Mouse (Mus musculus) embryo, embryonic 10.5 days (tissue): Measurements from ENCODE around the gene Mb.
A peak's percentile ranks its signal among the peaks of the same experiment; 100 is the strongest.

Experiments used
- DNase-seq: peaks from one replicate; pipeline ENCODE4 v3.0.0-alpha.2; 2015; ENCODE audit warnings: low spot score

Gene Mb

DNA sequence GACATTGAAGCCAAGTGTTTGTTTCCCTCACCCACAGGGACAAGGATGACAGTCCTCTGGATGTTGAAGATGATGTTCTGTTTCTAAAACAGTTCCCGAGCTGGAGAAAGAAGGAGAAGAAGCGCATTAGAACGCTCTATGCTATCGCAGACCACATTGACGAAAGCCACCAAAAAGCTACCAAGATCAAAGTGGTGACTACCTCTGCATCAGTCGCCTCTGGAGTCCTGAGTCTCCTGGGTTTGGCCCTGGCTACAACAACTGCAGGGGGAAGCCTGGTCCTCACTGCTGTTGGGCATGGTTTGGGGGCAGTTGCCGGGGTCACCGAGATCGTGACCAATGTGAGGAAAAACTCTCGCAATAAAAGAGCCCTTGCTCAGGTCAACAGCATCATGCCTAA is at the start of gene Mb:
TSS of gene Mb (minus strand) at position 101 of the 400 bp plus-strand sequence.
- DNase-seq, result no peak

DNA sequence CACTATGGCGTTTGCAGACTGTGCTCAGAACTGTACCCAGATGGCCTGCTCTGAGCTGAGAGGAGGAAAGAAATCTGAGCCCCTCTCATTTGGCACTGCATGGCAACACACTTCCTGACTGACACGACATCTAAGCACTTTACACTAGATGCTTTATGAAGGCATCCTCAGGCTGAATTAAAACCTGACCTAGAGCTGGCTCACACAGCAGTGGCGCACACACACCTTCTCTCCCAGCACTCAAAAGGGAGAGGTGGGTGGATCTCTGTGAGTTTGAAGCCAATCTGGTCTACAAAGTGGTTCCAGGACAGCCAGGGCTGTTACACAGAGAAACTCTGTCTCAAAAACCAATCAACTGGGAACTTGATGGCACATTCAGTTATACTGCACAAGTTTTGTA is 49.3 kb upstream of the Mb start:
- DNase-seq, result no peak

DNA sequence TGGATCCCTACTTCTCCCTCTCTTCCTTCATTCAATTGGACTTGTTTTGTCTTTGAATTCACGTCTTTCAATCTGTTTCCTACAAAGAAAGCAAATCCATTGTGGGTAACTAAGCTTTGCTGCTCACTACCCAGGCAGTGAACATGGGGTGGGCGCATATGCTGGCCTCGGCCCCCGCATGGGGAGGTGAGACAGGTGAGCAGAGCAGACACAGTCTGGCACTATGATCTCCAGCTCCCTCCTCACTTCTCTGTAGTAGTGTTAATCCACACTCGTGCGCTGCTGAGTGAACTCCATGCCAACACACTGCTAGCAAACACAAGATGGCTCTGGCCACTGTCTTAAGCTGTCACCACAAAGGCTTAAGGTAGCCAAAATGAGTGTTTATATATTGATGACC is 46.9 kb upstream of the Mb start:
- no peak for DNase-seq

GRCm38 (mm10) chr15:77095216-77095615 is 44.7 kb upstream of the Mb start:
- DNase-seq, result no peak

DNA sequence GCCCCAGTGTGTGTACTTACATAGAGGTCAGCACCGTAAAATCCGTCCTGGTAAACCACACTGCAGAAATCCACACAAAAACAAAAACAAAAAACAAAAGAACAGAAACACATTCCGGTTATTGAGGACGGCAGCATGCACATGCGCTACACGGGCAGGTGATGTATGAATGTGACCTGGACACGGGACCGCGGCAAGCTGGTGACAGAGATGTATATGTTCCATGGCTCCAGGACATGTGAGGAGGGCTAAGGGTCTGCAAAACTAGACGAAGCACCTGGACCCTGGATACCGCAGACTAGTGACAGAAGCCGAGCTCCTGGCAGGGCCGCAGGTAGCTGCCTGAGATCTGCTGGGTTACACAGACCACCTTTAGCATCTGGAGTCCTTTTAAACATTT is 44.0 kb upstream of the Mb start:
- no peak for DNase-seq

DNA sequence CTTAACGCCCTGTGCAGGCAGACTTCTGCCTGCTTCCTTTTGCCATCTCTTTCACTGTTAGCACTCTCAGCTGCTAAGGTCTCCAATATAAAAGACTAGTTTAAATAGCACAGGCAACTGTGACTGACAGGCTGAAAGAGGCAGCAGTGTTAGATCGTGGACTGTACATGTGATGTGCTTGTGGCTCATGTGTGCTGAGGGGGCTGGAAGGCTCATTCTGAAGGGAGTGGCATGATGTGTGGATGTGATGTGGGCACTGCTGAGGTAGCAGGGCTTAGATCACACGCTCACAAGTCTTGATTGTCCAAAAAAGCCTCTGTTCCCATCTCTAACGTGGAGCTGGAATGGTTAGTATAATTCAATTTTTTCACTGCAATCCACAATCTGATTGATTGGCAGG is 40.9 kb upstream of the Mb start:
- no peak for DNase-seq

GRCm38 (mm10) chr15:77090531-77090930 is 40.1 kb upstream of the Mb start:
- no peak for DNase-seq

GRCm38 (mm10) chr15:77089249-77089648 is 38.8 kb upstream of the Mb start:
- DNase-seq, result no peak

- DNase-seq, result no peak
Measured at GRCm38 (mm10) chr15:77086488-77086887, 36.0 kb upstream of the Mb start.

DNA sequence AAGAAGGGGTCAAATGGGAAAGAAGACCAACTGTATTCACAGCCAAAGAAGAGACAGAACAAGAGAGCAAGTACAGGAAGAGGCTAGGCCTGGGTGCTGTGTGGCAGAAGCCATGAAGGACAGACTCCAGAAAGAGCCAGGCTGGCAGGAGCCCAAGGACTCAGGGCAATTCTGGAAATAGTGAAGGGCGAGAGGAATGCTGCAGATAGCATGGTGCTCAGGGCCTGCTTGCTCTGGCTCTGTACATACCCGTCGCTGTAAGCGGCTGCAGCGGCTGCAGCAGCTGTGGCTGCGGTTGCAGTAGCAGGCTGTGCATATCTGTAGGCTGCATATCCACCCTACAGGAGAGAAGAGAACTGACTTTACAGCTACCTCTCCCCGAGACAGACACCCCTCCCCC is 35.3 kb upstream of the Mb start:
- no peak for DNase-seq

- no peak for DNase-seq
Measured at GRCm38 (mm10) chr15:77081454-77081853, 31.0 kb upstream of the Mb start.

DNA sequence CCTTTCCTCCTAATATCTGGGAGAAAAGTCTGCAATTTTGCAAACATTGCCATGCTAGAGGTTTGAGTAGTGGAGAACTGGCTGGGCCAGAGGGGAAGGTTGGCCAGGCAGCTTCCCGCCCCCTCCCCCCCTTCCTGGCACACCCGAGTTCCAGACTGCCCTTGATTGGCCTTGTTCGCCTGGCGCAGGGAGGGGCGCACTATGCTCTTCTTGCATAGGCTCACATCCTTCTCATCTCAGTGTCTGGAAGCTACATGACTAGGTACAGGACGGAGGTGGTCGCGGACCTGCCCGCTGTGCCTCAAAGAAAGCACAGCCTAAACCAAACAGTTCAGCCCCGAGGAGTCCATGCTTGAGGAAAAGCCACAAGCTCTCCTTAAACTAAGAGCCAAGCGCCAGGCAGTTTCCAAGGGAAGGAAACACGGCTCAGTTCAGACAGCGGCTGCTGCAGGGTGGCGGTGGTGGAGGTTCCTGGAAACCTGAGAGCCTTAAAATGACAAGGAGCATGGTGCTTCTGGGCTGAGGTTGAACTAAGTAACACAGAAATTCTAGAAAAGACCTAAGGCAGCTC is 30.3 kb upstream of the Mb start:
- DNase-seq, result no peak

- DNase-seq, result no peak
Measured at GRCm38 (mm10) chr15:77079890-77080361, 29.5 kb upstream of the Mb start.

- DNase-seq, result no peak
Measured at GRCm38 (mm10) chr15:77079256-77079822, 28.9 kb upstream of the Mb start.

DNA sequence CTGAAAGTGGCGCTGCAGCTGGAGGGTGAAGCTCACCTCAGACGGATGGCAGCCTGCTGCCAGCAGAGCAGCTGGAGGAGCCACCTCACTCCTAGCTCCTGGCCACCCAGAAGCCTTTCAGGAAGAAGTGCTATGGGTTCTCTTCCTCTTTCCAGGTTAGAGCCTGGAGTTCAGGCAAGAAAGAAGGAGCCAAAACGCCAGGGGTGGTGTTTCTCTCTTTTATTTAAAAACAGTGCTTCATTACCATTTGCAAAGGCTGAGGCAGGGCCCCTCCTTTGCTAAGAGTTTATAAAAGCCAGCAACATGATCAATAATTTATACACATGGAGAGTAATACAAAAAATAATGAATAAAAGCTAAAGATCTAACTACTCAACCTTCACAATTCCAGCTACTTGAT is 28.3 kb upstream of the Mb start:
- DNase-seq, result no peak

DNA sequence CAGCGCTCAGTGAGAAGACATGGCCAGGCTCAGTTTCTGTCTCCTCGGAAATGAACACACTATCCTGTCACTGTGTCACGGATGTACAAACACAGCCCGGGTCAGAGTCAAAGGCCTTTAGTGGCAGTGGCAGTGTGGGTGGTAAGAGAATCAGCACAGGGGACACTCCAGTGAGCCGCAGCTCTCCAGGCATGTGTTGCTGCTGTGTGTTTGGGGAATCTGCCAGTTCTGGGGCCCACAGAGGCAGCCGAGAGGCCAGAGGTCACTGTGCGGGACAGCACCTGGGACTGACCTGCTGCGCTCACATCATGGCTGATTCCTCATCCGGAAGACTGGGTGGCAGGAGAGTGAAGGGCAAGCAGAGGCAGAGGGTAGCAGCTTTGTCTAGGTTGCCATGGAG is 27.4 kb upstream of the Mb start:
- DNase-seq, result no peak

- no peak for DNase-seq
Measured at GRCm38 (mm10) chr15:77076523-77076922, 26.1 kb upstream of the Mb start.

- no peak for DNase-seq
Measured at GRCm38 (mm10) chr15:77072556-77073163, 22.2 kb upstream of the Mb start.

- DNase-seq, result peak; percentile 63
Measured at GRCm38 (mm10) chr15:77071501-77071900, 21.0 kb upstream of the Mb start.

- DNase-seq, result no peak
Measured at GRCm38 (mm10) chr15:77070745-77071268, 20.3 kb upstream of the Mb start.

DNA sequence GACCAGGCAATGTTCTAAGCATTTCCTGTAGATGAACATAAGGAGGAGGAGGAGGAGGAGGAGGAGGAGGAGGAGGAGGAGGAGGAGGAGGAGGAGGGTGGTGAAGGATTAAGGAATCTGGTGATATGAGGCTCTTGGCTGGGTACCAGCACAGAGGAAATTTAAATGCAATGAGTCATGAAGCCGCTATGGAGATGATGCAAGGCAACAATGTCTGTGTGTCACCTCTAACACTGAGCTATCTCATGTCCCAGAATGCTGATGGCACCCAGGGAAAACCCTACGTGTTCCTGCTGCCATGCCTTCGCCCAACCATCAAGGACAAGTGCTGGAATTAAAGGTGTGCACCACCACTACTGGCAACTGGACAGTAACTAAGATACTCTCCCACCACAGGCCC is 18.5 kb upstream of the Mb start:
- DNase-seq, result no peak

GRCm38 (mm10) chr15:77068439-77068861 is 18.0 kb upstream of the Mb start:
- no peak for DNase-seq

GRCm38 (mm10) chr15:77066233-77066632 is 15.8 kb upstream of the Mb start:
- DNase-seq, result no peak
